Mouse (Mus musculus) liver, adult 2 months (tissue): ENCODE measurements around the gene Dolpp1.

Experiments
- CTCF ChIP-seq: fragments of 200-500 bp; IDR thresholded peaks from 2 replicates; pipeline ENCODE4 v1.5.1; 2011; ENCODE audit warnings: low read depth, low read length, control low read depth
- POLR2A ChIP-seq: fragments of 200-500 bp; IDR thresholded peaks from 2 replicates; pipeline ENCODE4 v1.6.1; 2011; ENCODE audit warnings: low read length, control low read depth; ENCODE audit not compliant: insufficient read depth; ENCODE audit errors: extremely low read depth

- TF ChIP-seq CTCF (no peak), POLR2A (no peak)
Observed at GRCm38 (mm10) chr2:30402351-30402826, 10.3 kb downstream of the Dolpp1 start.
